ENCODE assay signal across 8 mouse cellular contexts in genomic region chr11:90033442-90033841, GRCm38 (mm10). TPM values are rescaled to one million over a fixed set of nuclear protein-coding genes. Genes with fewer than 3 reads are reported as not detected.
DNase-seq lines count a peak whose midpoint lies in the region; ATAC-seq lines count a peak whose summit lies in the region.
"Had no signal": no experiment of that assay in that cellular context is flagged by ENCODE, and none has a peak within 500 bp of the region (broad histone marks: within the 10 kb centered on the region; RNA-seq: fewer than 3 reads in every experiment).

No protein-coding gene starts in this region.

- intact Hi-C loops in heart, postnatal 10 days (cut with DNase I): loop anchor here (5.0 kb wide), 1 partner anchor 46 kb away; no protein-coding TSS in a partner anchor

- no peaks in the 10 kb centered on the region for H3K27me3 ChIP-seq in lung, embryonic 15.5 days

- H3K4me3 ChIP-seq in lung, embryonic 15.5 days: peak overlapping the region; percentile 45

- DNase-seq in lung, adult 18-20 months: no peak
- peak; percentile 45 to 47 for DNase-seq in heart, postnatal 10 days
- peak; percentile 49 for DNase-seq in lung, postnatal 10 days
- DNase-seq in cerebellum, adult 9-10 months: no peak
- DNase-seq in layer of hippocampus, adult 9-10 months (ENCODE audit: low spot score): no peak

- peak overlapping the region; percentile 22; the same call in 1 of the 2 replicates for H3K9ac ChIP-seq in lung, embryonic 15.5 days

- no peak overlapping the region for H3K27ac ChIP-seq in lung, embryonic 15.5 days

- peaks cover 37% of the 10 kb centered on the region for H3K4me1 ChIP-seq in lung, embryonic 15.5 days

- peak overlapping the region; percentile 54 for H3K4me2 ChIP-seq in lung, embryonic 15.5 days

- 29% methylated on average over 5 of the region's 5 CpGs for WGBS in lung, embryonic 15.5 days

- 0 out of 2 replicates have a peak, but pooled peaks cover 2% of the 10 kb centered on the region for H3K9me3 ChIP-seq in lung, embryonic 15.5 days

- ATAC-seq in lung, embryonic 15.5 days (ENCODE audit: borderline replicate concordance, extremely low read depth, low FRiP score, low TSS enrichment): no peak
- no peak for ATAC-seq in CD4-positive, CD25-positive, alpha-beta regulatory T cell, adult 4 months
- ATAC-seq: Patski had no signal

- H3K36me3 ChIP-seq in lung, embryonic 15.5 days: peaks cover 4% of the 10 kb centered on the region

RNA-seq across cellular contexts. Expression of gene Tmem100, which starts 3.3 kb away (rescaled TPM):
- polyA plus RNA-seq in lung, embryonic 15.5 days (2015; fragmentation: Nextera tagmentation; extraction: Ambion mirVana): 22.4 and 26.6 TPM in 2 replicates
- 10 to 100 TPM; 20.4 to 39.3 TPM for total RNA-seq in heart, postnatal 10 days (2021)
- not detected for polyA plus RNA-seq in CD4-positive, CD25-positive, alpha-beta regulatory T cell, adult 4 months (2017; shearing (Covaris generic))
- polyA plus RNA-seq: Patski had no signal

RNA-seq across cellular contexts. Expression of gene Pctp, which starts 30.7 kb away (rescaled TPM):
- 10.8 and 11.6 TPM in 2 replicates for polyA plus RNA-seq in lung, embryonic 15.5 days (2015; fragmentation: Nextera tagmentation; extraction: Ambion mirVana)
- 1 to 10 TPM; 4.5 to 5.6 TPM for total RNA-seq in heart, postnatal 10 days (2021)
- polyA plus RNA-seq in CD4-positive, CD25-positive, alpha-beta regulatory T cell, adult 4 months (2017; shearing (Covaris generic)): 10 to 100 TPM in 1 of 2 experiments, 1 to 10 TPM in 1; 9.1 to 14.5 TPM

Comparison
In these comparisons a context has a peak if more than half of its experiments do, and no peak if none do; other contexts are left out.
1. DNase-seq: peak in heart, postnatal 10 days (2 of 2) and lung, postnatal 10 days (single experiment); none in lung, adult 18-20 months (0 of 2), cerebellum, adult 9-10 months (single experiment) and layer of hippocampus, adult 9-10 months (single experiment).
2. RNA of gene Tmem100, which starts 3.3 kb away (polyA plus RNA-seq): 22.4 to 26.6 TPM in lung, embryonic 15.5 days; not detected in CD4-positive, CD25-positive, alpha-beta regulatory T cell, adult 4 months; every median in the first group is over 10 times any median in the second.